Mouse (Mus musculus) liver, embryonic 14.5 days (tissue): ENCODE results near the gene Fam120c. TPM values are rescaled to one million over a fixed set of nuclear protein-coding genes. Genes with fewer than 3 reads are reported as not detected.

Experiments
- ATAC-seq: fragments of 200-750 bp; cut with Nextera tagmentation; 2 replicates; pipeline ENCODE4 v1.8.0; 2017; ENCODE audit warnings: moderate number of reproducible peaks, mild to moderate bottlenecking, moderate library complexity; ENCODE audit not compliant: insufficient read depth
- DNase-seq, 3 experiments: peaks; one replicate each; pipeline ENCODE4 v3.0.0-alpha.2; 2012 to 2013; ENCODE audit warnings: low read depth in 3 of 3, low spot score in 3 of 3
- H3K27ac ChIP-seq: fragments of 300-500 bp; sonication (generic); 2 replicates; pipeline ENCODE4 v1.5.1; 2014; ENCODE audit warnings: moderate library complexity, mild to moderate bottlenecking, control low read depth, inconsistent platforms
- H3K27me3 ChIP-seq: fragments of 300-500 bp; sonication (generic); 2 replicates; pipeline ENCODE4 v1.6.1; 2014; ENCODE audit warnings: mild to moderate bottlenecking, low read length, moderate library complexity; ENCODE audit not compliant: control insufficient read depth, insufficient read depth
- H3K36me3 ChIP-seq: fragments of 300-500 bp; sonication (generic); replicated peaks from 2 replicates; pipeline ENCODE4 v1.6.1; 2014; ENCODE audit warnings: low read depth; ENCODE audit not compliant: control insufficient read depth, insufficient read depth
- H3K4me1 ChIP-seq, 2 experiments: fragments of 200-500 bp in 1 of 2; fragments of 300-500 bp in 1 of 2; sonication (generic) in 1 of 2; replicated peaks; 2 replicates each; pipeline ENCODE4 v1.6.1; 2012 to 2014; ENCODE audit warnings: antibody characterized with exemption in 1 of 2, inconsistent platforms in 1 of 2, low read length in 1 of 2; ENCODE audit not compliant: control insufficient read depth in 2 of 2, insufficient read depth in 2 of 2
- H3K4me2 ChIP-seq: fragments of 300-500 bp; sonication (generic); 2 replicates; pipeline ENCODE4 v1.6.1; 2014; ENCODE audit warnings: low read depth, mild to moderate bottlenecking, control low read depth, moderate library complexity
- H3K4me3 ChIP-seq, 2 experiments: fragments of 200-500 bp in 1 of 2; fragments of 300-500 bp in 1 of 2; sonication (generic) in 1 of 2; 2 replicates each; pipeline ENCODE4 v1.5.1; 2012 to 2014; ENCODE audit warnings: low read depth in 2 of 2, low read length in 2 of 2, mild to moderate bottlenecking in 2 of 2, control low read depth in 1 of 2, inconsistent platforms in 1 of 2, moderate library complexity in 1 of 2; ENCODE audit not compliant: insufficient read depth in 1 of 2
- H3K9ac ChIP-seq: fragments of 300-500 bp; sonication (generic); replicated peaks from 2 replicates; pipeline ENCODE4 v1.6.1; 2014; ENCODE audit warnings: mild to moderate bottlenecking, control low read depth, moderate library complexity
- H3K9me3 ChIP-seq: fragments of 300-500 bp; sonication (generic); 2 replicates; pipeline ENCODE4 v1.6.1; 2016; ENCODE audit warnings: low read length, mixed read lengths; ENCODE audit not compliant: control insufficient read depth
- CTCF ChIP-seq: IDR thresholded peaks from 2 replicates; pipeline ENCODE4 v1.5.1; 2016; ENCODE audit warnings: antibody characterized with exemption, low read depth, control low read depth
- EP300 ChIP-seq: IDR thresholded peaks from 2 replicates; pipeline ENCODE4 v1.6.1; 2016; ENCODE audit warnings: antibody characterized with exemption, low read depth
- WGBS: fragments of 180-500 bp; shearing (Covaris S2); extraction: QIAGEN DNeasy Blood & Tissue Kit; methylation state at CpG from one replicate; pipeline ENCODE4 v1.1.7; 2014; ENCODE audit not compliant: insufficient replicate concordance; 5-methylcytosine and 5-hydroxymethylcytosine counted together
- polyA plus RNA-seq, 2 experiments: library from polyadenylated mRNA; depleted of rRNA in 1 of 2; stranded (reverse) in 1 of 2; unstranded in 1 of 2; fragments of >200 nt; fragmentation: Nextera tagmentation in 1 of 2; extraction: Ambion mirVana in 1 of 2; gene quantifications; 2 replicates each; pipeline versions ENCODE4 v1.2.1 to v1.2.3; 2012 to 2014

The Fam120c gene
- polyA plus RNA-seq (2012; rRNA removed) (0.42 and 0.48 TPM in 2 replicates), polyA plus RNA-seq (2014; fragmentation: Nextera tagmentation; extraction: Ambion mirVana) (0.76 TPM in 2 replicates)

- TF ChIP-seq EP300 (no peak), CTCF (no peak)
- Histone ChIP-seq H3K27me3 (no peaks in the 10 kb centered on the region), H3K9ac (peak within 1 kb of the TSS; percentile 63), H3K4me2 (peak within 1 kb of the TSS; percentile 65), H3K27ac (no peak within 1 kb of the TSS; the same call in 1 of the 2 replicates), H3K36me3 (no peaks in the 10 kb centered on the region), H3K9me3 (no peaks in the 10 kb centered on the region), H3K4me1 (no peaks in the 10 kb centered on the region), H3K4me3 (peak within 1 kb of the TSS; percentile 67 to 79)
- DNase-seq = peak; percentile 49 to 59 (median 57)
- 9% methylated on average over 54 of the region's 56 CpGs for WGBS
- peak; percentile 92 for ATAC-seq
Observed at GRCm38 (mm10) chrX:151343761-151344500, at the start of gene Fam120c. Fam120c (plus strand) TSS chrX:151344175.

- Histone ChIP-seq H3K4me3 (no peak overlapping the region), H3K27ac (no peak overlapping the region), H3K27me3 (no peaks in the 10 kb centered on the region; the same call in 1 of the 2 replicates), H3K9ac (no peak overlapping the region), H3K4me2 (no peak overlapping the region), H3K36me3 (no peaks in the 10 kb centered on the region), H3K4me1 (no peaks in the 10 kb centered on the region), H3K9me3 (no peaks in the 10 kb centered on the region)
- DNase-seq = no peak
- TF ChIP-seq EP300 = no peak
- no peak for TF ChIP-seq CTCF
- ATAC-seq = no peak
Observed at GRCm38 (mm10) chrX:151298329-151298728, 45.6 kb upstream of the Fam120c start.

- ATAC-seq = no peak
- DNase-seq = no peak
Observed at GRCm38 (mm10) chrX:151313732-151314131, 30.2 kb upstream of the Fam120c start.

GRCm38 (mm10) chrX:151333615-151334014 lies 10.4 kb upstream of the Fam120c start:
- no peak overlapping the region for H3K4me3 ChIP-seq
- H3K27ac ChIP-seq = no peak overlapping the region
- H3K4me2 ChIP-seq = no peak overlapping the region
- ATAC-seq = no peak
- H3K36me3 ChIP-seq = no peaks in the 10 kb centered on the region
- H3K27me3 ChIP-seq = no peaks in the 10 kb centered on the region
- H3K9ac ChIP-seq = no peak overlapping the region
- DNase-seq = no peak
- 17% methylated on average over 2 of the region's 2 CpGs for WGBS
- H3K9me3 ChIP-seq = no peaks in the 10 kb centered on the region
- TF ChIP-seq EP300 (no peak), CTCF (no peak)
- no peaks in the 10 kb centered on the region for H3K4me1 ChIP-seq

More at GRCm38 (mm10) chrX:151313732-151314131, 30.2 kb upstream of the Fam120c start:
- H3K4me1 ChIP-seq = no peaks in the 10 kb centered on the region
- no peak overlapping the region for H3K4me2 ChIP-seq
- no peak overlapping the region for H3K27ac ChIP-seq
- no peaks in the 10 kb centered on the region for H3K36me3 ChIP-seq
- WGBS = 68% methylated on average over 4 of the region's 4 CpGs
- no peak overlapping the region for H3K4me3 ChIP-seq
- no peak overlapping the region for H3K9ac ChIP-seq
- no peaks in the 10 kb centered on the region for H3K9me3 ChIP-seq
- TF ChIP-seq EP300 (no peak), CTCF (peak; percentile 45)
- H3K27me3 ChIP-seq = no peaks in the 10 kb centered on the region; the same call in 1 of the 2 replicates

- no peaks in the 10 kb centered on the region for H3K27me3 ChIP-seq
- no peak overlapping the region for H3K9ac ChIP-seq
- ATAC-seq (no peak), DNase-seq (no peak)
- H3K4me1 ChIP-seq = no peaks in the 10 kb centered on the region
- no peaks in the 10 kb centered on the region for H3K36me3 ChIP-seq
- H3K4me2 ChIP-seq = no peak overlapping the region
- no peak overlapping the region for H3K4me3 ChIP-seq
- WGBS = 67% methylated on average over 4 of the region's 4 CpGs
- no peak overlapping the region for H3K27ac ChIP-seq
- TF ChIP-seq EP300 (no peak), CTCF (no peak)
- H3K9me3 ChIP-seq = no peaks in the 10 kb centered on the region
Observed at GRCm38 (mm10) chrX:151337804-151338203, 6.2 kb upstream of the Fam120c start.
